Mouse (Mus musculus) urinary bladder, postnatal 4 days (tissue): ENCODE measurements at regions not wholly inside any gene's neighbourhood (a gene's known extent, or its start where the extent isn't known, plus 50 kb on each side); places are given as distances from the start of the nearest gene placed in this dataset.

ENCODE experiments used
- DNase-seq, 2 experiments: peaks; one replicate each; pipeline ENCODE4 v3.0.0; 2021 to 2022; ENCODE audit warnings: low spot score in 2 of 2

- no peak for DNase-seq
Observed at GRCm38 (mm10) chr13:45277842-45278416, 111.6 kb upstream of the Mylip start.

GRCm38 (mm10) chr13:45281106-45281505, 108.4 kb upstream of the Mylip start:
- DNase-seq: peak in 1 of 2 experiments; percentile 47

GRCm38 (mm10) chr13:45286651-45287050, 102.9 kb upstream of the Mylip start:
- DNase-seq: no peak

GRCm38 (mm10) chr13:45287217-45287616, 102.3 kb upstream of the Mylip start:
- DNase-seq: no peak

- DNase-seq: no peak
Observed at GRCm38 (mm10) chr13:45289976-45290375, 99.6 kb upstream of the Mylip start.

- peak in 1 of 2 experiments; percentile 42 for DNase-seq
Observed at GRCm38 (mm10) chr13:45294691-45295090, 94.9 kb upstream of the Mylip start.

GRCm38 (mm10) chr13:45300610-45301009, 88.9 kb upstream of the Mylip start:
- DNase-seq: no peak

- DNase-seq: no peak
Observed at GRCm38 (mm10) chr13:45301191-45301905, 88.2 kb upstream of the Mylip start.

GRCm38 (mm10) chr13:45302796-45303195, 86.7 kb upstream of the Mylip start:
- DNase-seq: no peak

GRCm38 (mm10) chr13:45306177-45306576, 83.4 kb upstream of the Mylip start:
- no peak for DNase-seq

- no peak for DNase-seq
Observed at GRCm38 (mm10) chr13:45307226-45307625, 82.3 kb upstream of the Mylip start.

- DNase-seq: no peak
Observed at GRCm38 (mm10) chr13:45319646-45320045, 69.9 kb upstream of the Mylip start.

- no peak for DNase-seq
Observed at GRCm38 (mm10) chr13:45325736-45326293, 63.7 kb upstream of the Mylip start.

- no peak for DNase-seq
Observed at GRCm38 (mm10) chr13:45326751-45327150, 62.8 kb upstream of the Mylip start.

- no peak for DNase-seq
Observed at GRCm38 (mm10) chr13:45330561-45330960, 59.0 kb upstream of the Mylip start.

GRCm38 (mm10) chr13:45332031-45332430, 57.5 kb upstream of the Mylip start:
- no peak for DNase-seq

GRCm38 (mm10) chr13:45333634-45334033, 55.9 kb upstream of the Mylip start:
- DNase-seq: no peak
